Comparison of ENCODE assay signal across 8 mouse cellular contexts in genomic region chr2:28585043-28585571, GRCm38 (mm10). TPM values are rescaled to one million over a fixed set of nuclear protein-coding genes. Genes with fewer than 3 reads are reported as not detected.
DNase-seq lines count a peak whose midpoint lies in the region; ATAC-seq and TF ChIP-seq lines count a peak whose summit lies in the region.

No protein-coding gene starts in this region.

- H3K9ac ChIP-seq in forebrain, embryonic 13.5 days = no peak overlapping the region

- H3K4me3 ChIP-seq in forebrain, embryonic 10.5 days = no peak overlapping the region
- no peak overlapping the region for H3K4me3 ChIP-seq in forebrain, embryonic 13.5 days
- H3K4me3 ChIP-seq in cerebellum, adult 2 months (replicated peaks; ENCODE audit: insufficient read depth, low read depth, low read length) = no peak overlapping the region
- no peak overlapping the region for H3K4me3 ChIP-seq in gastrocnemius, adult 2 months
- H3K4me3 ChIP-seq in layer of hippocampus, adult 2 months = no peak overlapping the region

- H3K36me3 ChIP-seq in forebrain, embryonic 10.5 days (replicated peaks) = peaks cover 12% of the 10 kb centered on the region
- peaks cover 8% of the 10 kb centered on the region; the same call in 1 of the 2 replicates for H3K36me3 ChIP-seq in forebrain, embryonic 13.5 days (ENCODE audit: poor library complexity, severe bottlenecking)

- H3K4me2 ChIP-seq in forebrain, embryonic 13.5 days = no peak overlapping the region

- WGBS in forebrain, embryonic 10.5 days = 24% methylated on average over 6 of the region's 6 CpGs
- WGBS in forebrain, embryonic 13.5 days = 18% methylated on average over 6 of the region's 6 CpGs
- 5% methylated on average over 6 of the region's 6 CpGs for WGBS in cerebellum, adult 2 months

- intact Hi-C loops in gastrocnemius, adult 2 months (cut with DNase I) = loop anchor here (2.0 kb wide), 1 partner anchor 70 kb away; no protein-coding TSS in a partner anchor

- TF ChIP-seq CTCF in cerebellum, adult 2 months (IDR thresholded peaks at IDR 0.05; ENCODE audit: borderline replicate concordance, insufficient read depth, low read depth, low read length) = peak; percentile 100
- TF ChIP-seq CTCF in gastrocnemius, adult 2 months (IDR thresholded peaks at IDR 0.05) = no peak
- peak; percentile 100 for TF ChIP-seq CTCF in layer of hippocampus, adult 2 months (conservative IDR thresholded peaks at IDR 0.05)

- H3K27me3 ChIP-seq in forebrain, embryonic 10.5 days (ENCODE audit: poor library complexity, severe bottlenecking) = no peaks in the 10 kb centered on the region
- 0 out of 2 replicates have a peak, but pooled peaks cover 3% of the 10 kb centered on the region for H3K27me3 ChIP-seq in forebrain, embryonic 13.5 days
- H3K27me3 ChIP-seq in cerebellum, adult 2 months (ENCODE audit: control insufficient read depth, insufficient read depth, low read length) = no peaks in the 10 kb centered on the region

- no peak for TF ChIP-seq POLR2A in cerebellum, adult 2 months (IDR thresholded peaks at IDR 0.05; ENCODE audit: borderline replicate concordance, insufficient read depth, low read length)

- no peak for ATAC-seq in forebrain, embryonic 13.5 days

- no peaks in the 10 kb centered on the region for H3K9me3 ChIP-seq in forebrain, embryonic 10.5 days
- H3K9me3 ChIP-seq in forebrain, embryonic 13.5 days (replicated peaks) = no peaks in the 10 kb centered on the region

- H3K27ac ChIP-seq in forebrain, embryonic 10.5 days = no peak overlapping the region
- H3K27ac ChIP-seq in forebrain, embryonic 13.5 days = no peak overlapping the region
- H3K27ac ChIP-seq in cerebellum, adult 2 months (ENCODE audit: insufficient read depth, low read length) = no peak overlapping the region
- H3K27ac ChIP-seq in gastrocnemius, adult 2 months = no peak overlapping the region
- no peak overlapping the region for H3K27ac ChIP-seq in layer of hippocampus, adult 2 months

- H3K4me1 ChIP-seq in forebrain, embryonic 10.5 days = peaks cover 24% of the 10 kb centered on the region
- peaks cover 28% of the 10 kb centered on the region for H3K4me1 ChIP-seq in forebrain, embryonic 13.5 days
- no peaks in the 10 kb centered on the region; the same call in 1 of the 2 replicates for H3K4me1 ChIP-seq in cerebellum, adult 2 months (ENCODE audit: control insufficient read depth, insufficient read depth, low read length)

- peak; percentile 71 for DNase-seq in forebrain, embryonic 10.5 days (ENCODE audit: extremely low spot score, low spot score)
- DNase-seq in Muller cell, postnatal 12 days (ENCODE audit: inconsistent ontology term) = peak; percentile 76
- peak; percentile 76 to 80 for DNase-seq in cerebellum, adult 2 months
- DNase-seq in gastrocnemius, adult 2 months = peak; percentile 80
- DNase-seq in layer of hippocampus, adult 2 months (ENCODE audit: low spot score in 2 of 2) = peak; percentile 80
- peak; percentile 83 for DNase-seq in lung, postnatal 25 days (ENCODE audit: low spot score)
- DNase-seq in skeletal muscle tissue, adult 2 months (ENCODE audit: low read depth, low spot score) = peak; percentile 80

RNA-seq across cellular contexts. Expression of gene Gtf3c5, which starts 1.6 kb away (rescaled TPM):
- 60.1 and 62.6 TPM in 2 replicates for polyA plus RNA-seq in forebrain, embryonic 10.5 days (2016; fragmentation: Nextera tagmentation; extraction: Ambion mirVana)
- 40.7 and 48.2 TPM in 2 replicates for polyA plus RNA-seq in forebrain, embryonic 13.5 days (2015; fragmentation: Nextera tagmentation; extraction: Ambion mirVana)
- polyA plus RNA-seq in cerebellum, adult 2 months (2012; rRNA removed) = 32.4 and 32.6 TPM in 2 replicates
- 1 to 10 TPM; 7.2 to 8.0 TPM for total RNA-seq in gastrocnemius, adult 2 months (2021)
- total RNA-seq in layer of hippocampus, adult 2 months (2021) = 10 to 100 TPM; 18.2 to 20.7 TPM

RNA-seq across cellular contexts. Expression of gene Cel, which starts 21.9 kb away (rescaled TPM):
- 0.07 TPM in 1 of 2 replicates, not detected in the other for polyA plus RNA-seq in forebrain, embryonic 10.5 days (2016; fragmentation: Nextera tagmentation; extraction: Ambion mirVana)
- 0.14 TPM in 1 of 2 replicates, not detected in the other for polyA plus RNA-seq in forebrain, embryonic 13.5 days (2015; fragmentation: Nextera tagmentation; extraction: Ambion mirVana)
- polyA plus RNA-seq in cerebellum, adult 2 months (2012; rRNA removed) = 0.10 TPM in 2 replicates
- not detected for total RNA-seq in gastrocnemius, adult 2 months (2021)
- not detected for total RNA-seq in layer of hippocampus, adult 2 months (2021)

RNA-seq across cellular contexts. Expression of gene Gfi1b, which starts 36.7 kb away (rescaled TPM):
- 4.7 and 5.4 TPM in 2 replicates for polyA plus RNA-seq in forebrain, embryonic 10.5 days (2016; fragmentation: Nextera tagmentation; extraction: Ambion mirVana)
- 0.19 and 0.31 TPM in 2 replicates for polyA plus RNA-seq in forebrain, embryonic 13.5 days (2015; fragmentation: Nextera tagmentation; extraction: Ambion mirVana)
- polyA plus RNA-seq in cerebellum, adult 2 months (2012; rRNA removed) = 0.18 TPM in 1 of 2 replicates, not detected in the other
- not detected for total RNA-seq in gastrocnemius, adult 2 months (2021)
- not detected for total RNA-seq in layer of hippocampus, adult 2 months (2021)

RNA-seq across cellular contexts. Expression of gene Tsc1, which starts 55.9 kb away (rescaled TPM):
- polyA plus RNA-seq in forebrain, embryonic 10.5 days (2016; fragmentation: Nextera tagmentation; extraction: Ambion mirVana) = 22.9 and 26.5 TPM in 2 replicates
- 29.0 and 34.1 TPM in 2 replicates for polyA plus RNA-seq in forebrain, embryonic 13.5 days (2015; fragmentation: Nextera tagmentation; extraction: Ambion mirVana)
- polyA plus RNA-seq in cerebellum, adult 2 months (2012; rRNA removed) = 34.4 and 34.9 TPM in 2 replicates
- total RNA-seq in gastrocnemius, adult 2 months (2021) = 10 to 100 TPM; 42.5 to 45.9 TPM
- total RNA-seq in layer of hippocampus, adult 2 months (2021) = 10 to 100 TPM; 47.1 to 49.1 TPM
